Mouse (Mus musculus): ENCODE results near the gene Fam241a. TPM values are rescaled to one million over a fixed set of nuclear protein-coding genes. Genes with fewer than 3 reads are reported as not detected.

Fam241a gene
- polyA plus RNA-seq, 1 experiment from 2014 or later: 9.6 TPM

DNA sequence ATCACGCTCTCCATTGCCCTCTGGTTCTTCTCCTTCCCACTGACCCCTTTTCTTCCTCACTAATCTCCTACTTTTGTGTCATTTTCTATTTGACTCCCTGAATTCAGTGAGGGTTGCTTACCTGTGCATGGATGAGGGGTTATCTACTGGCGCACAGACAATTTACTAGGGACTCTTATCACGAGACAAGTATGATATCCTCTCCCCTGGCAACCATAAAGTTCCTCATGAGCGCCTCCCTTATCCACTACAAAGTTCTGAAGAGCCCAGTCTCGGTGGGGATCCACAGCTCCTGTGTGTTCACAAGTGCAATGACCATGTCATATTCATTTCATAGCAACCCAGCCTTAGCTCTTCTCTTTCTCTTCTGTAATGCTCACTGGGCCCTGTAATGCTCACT lies 46.2 kb downstream of the Fam241a start:
- DNase-seq (ENCODE audit: low spot score): no peak
- Histone ChIP-seq H3K27ac (ENCODE audit: low read depth, low read length) (no peak overlapping the region), H3K9me3 (replicated peaks; ENCODE audit: control insufficient read depth, low read length) (no peaks in the 10 kb centered on the region), H3K4me2 (ENCODE audit: low read length) (no peak overlapping the region), H3K36me3 (ENCODE audit: control insufficient read depth, insufficient read depth, low read length) (no peaks in the 10 kb centered on the region), H3K9ac (ENCODE audit: low read length) (no peak overlapping the region), H3K27me3 (replicated peaks; ENCODE audit: control insufficient read depth, insufficient read depth, low read length) (no peaks in the 10 kb centered on the region), H3K4me1 (ENCODE audit: control insufficient read depth, insufficient read depth, low read length) (peaks cover 6% of the 10 kb centered on the region), H3K4me3 (ENCODE audit: low read depth, low read length) (no peak overlapping the region)
- WGBS: 85% methylated on average over 5 of the region's 5 CpGs
- ATAC-seq: no peak

GRCm38 (mm10) chr3:127848088-127848808 lies 47.9 kb downstream of the Fam241a start:
- Histone ChIP-seq H3K36me3 (ENCODE audit: control insufficient read depth, insufficient read depth, low read length) (no peaks in the 10 kb centered on the region), H3K4me1 (ENCODE audit: control insufficient read depth, insufficient read depth, low read length) (no peaks in the 10 kb centered on the region), H3K27me3 (replicated peaks; ENCODE audit: control insufficient read depth, insufficient read depth, low read length) (no peaks in the 10 kb centered on the region), H3K9me3 (replicated peaks; ENCODE audit: control insufficient read depth, low read length) (no peaks in the 10 kb centered on the region), H3K4me2 (ENCODE audit: low read length) (no peak overlapping the region), H3K27ac (ENCODE audit: low read depth, low read length) (no peak overlapping the region), H3K9ac (ENCODE audit: low read length) (no peak overlapping the region), H3K4me3 (ENCODE audit: low read depth, low read length) (no peak overlapping the region)
- 75% methylated on average over 11 of the region's 11 CpGs for WGBS
- DNase-seq (ENCODE audit: low spot score): peak; percentile 65
- 0 out of 2 replicates have a peak, but pooled peaks have one; percentile 53 for ATAC-seq

DNA sequence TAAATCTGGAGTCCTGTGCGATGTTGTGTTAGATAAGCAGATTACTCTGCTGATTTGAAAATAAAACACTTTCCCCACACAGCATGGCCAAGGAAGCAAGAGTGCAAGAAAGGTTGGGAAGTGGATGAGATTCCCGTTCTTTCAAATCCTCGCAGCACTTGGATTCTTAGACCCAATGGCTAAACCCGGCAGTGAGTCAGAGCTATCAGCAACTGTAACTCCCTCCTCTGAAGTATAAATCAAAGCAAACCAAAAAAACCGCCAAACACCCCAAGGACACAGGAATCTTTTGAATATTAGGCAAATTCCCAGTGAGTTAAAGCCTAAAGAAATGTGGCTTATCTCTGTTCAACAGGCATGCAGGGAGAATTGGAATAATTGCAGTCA lies 52.2 kb downstream of the Fam241a start:
- no peaks in the 10 kb centered on the region for H3K36me3 ChIP-seq (ENCODE audit: control insufficient read depth, insufficient read depth, low read length)
- ATAC-seq: no peak
- no peak overlapping the region for H3K27ac ChIP-seq (ENCODE audit: low read depth, low read length)

GRCm38 (mm10) chr3:127843324-127843940 lies 52.7 kb downstream of the Fam241a start:
- DNase-seq (ENCODE audit: low spot score) (no peak), ATAC-seq (no peak)
- H3K36me3 ChIP-seq (ENCODE audit: control insufficient read depth, insufficient read depth, low read length): no peaks in the 10 kb centered on the region
- WGBS: 91% methylated on average over 2 of the region's 2 CpGs
- no peaks in the 10 kb centered on the region for H3K9me3 ChIP-seq (replicated peaks; ENCODE audit: control insufficient read depth, low read length)
- no peak overlapping the region for H3K4me3 ChIP-seq (ENCODE audit: low read depth, low read length)
- H3K4me2 ChIP-seq (ENCODE audit: low read length): no peak overlapping the region
- H3K27me3 ChIP-seq (replicated peaks; ENCODE audit: control insufficient read depth, insufficient read depth, low read length): no peaks in the 10 kb centered on the region
- H3K9ac ChIP-seq (ENCODE audit: low read length): no peak overlapping the region
- H3K27ac ChIP-seq (ENCODE audit: low read depth, low read length): no peak overlapping the region
- H3K4me1 ChIP-seq (ENCODE audit: control insufficient read depth, insufficient read depth, low read length): peaks cover 2% of the 10 kb centered on the region; the same call in 1 of the 2 replicates

More for the DNA sequence above, 52.2 kb downstream of the Fam241a start:
- DNase-seq (ENCODE audit: low spot score): no peak
- 87% methylated on average over 5 of the region's 5 CpGs for WGBS
- Histone ChIP-seq H3K4me3 (ENCODE audit: low read depth, low read length) (no peak overlapping the region), H3K4me1 (ENCODE audit: control insufficient read depth, insufficient read depth, low read length) (peaks cover 2% of the 10 kb centered on the region; the same call in 1 of the 2 replicates), H3K4me2 (ENCODE audit: low read length) (no peak overlapping the region), H3K9ac (ENCODE audit: low read length) (no peak overlapping the region), H3K27me3 (replicated peaks; ENCODE audit: control insufficient read depth, insufficient read depth, low read length) (no peaks in the 10 kb centered on the region), H3K9me3 (replicated peaks; ENCODE audit: control insufficient read depth, low read length) (no peaks in the 10 kb centered on the region)

- ATAC-seq: no peak
- peak; percentile 57 for DNase-seq (ENCODE audit: low spot score)
- H3K27me3 ChIP-seq (replicated peaks; ENCODE audit: control insufficient read depth, insufficient read depth, low read length): no peaks in the 10 kb centered on the region
- no peak overlapping the region for H3K27ac ChIP-seq (ENCODE audit: low read depth, low read length)
- no peak overlapping the region for H3K4me3 ChIP-seq (ENCODE audit: low read depth, low read length)
- H3K9ac ChIP-seq (ENCODE audit: low read length): no peak overlapping the region
- no peaks in the 10 kb centered on the region for H3K36me3 ChIP-seq (ENCODE audit: control insufficient read depth, insufficient read depth, low read length)
- WGBS: 23% methylated on average over 8 of the region's 8 CpGs
- H3K9me3 ChIP-seq (replicated peaks; ENCODE audit: control insufficient read depth, low read length): no peaks in the 10 kb centered on the region
- peaks cover 2% of the 10 kb centered on the region; the same call in 1 of the 2 replicates for H3K4me1 ChIP-seq (ENCODE audit: control insufficient read depth, insufficient read depth, low read length)
- no peak overlapping the region for H3K4me2 ChIP-seq (ENCODE audit: low read length)
These were observed 54.2 kb downstream of the Fam241a start for GRCm38 (mm10) chr3:127841926-127842325.

GRCm38 (mm10) chr3:127837972-127838644 lies 58.0 kb downstream of the Fam241a start:
- Histone ChIP-seq H3K27ac (ENCODE audit: low read depth, low read length) (peak overlapping the region; percentile 83), H3K4me2 (ENCODE audit: low read length) (peak overlapping the region; percentile 70), H3K27me3 (replicated peaks; ENCODE audit: control insufficient read depth, insufficient read depth, low read length) (no peaks in the 10 kb centered on the region), H3K4me1 (ENCODE audit: control insufficient read depth, insufficient read depth, low read length) (peaks cover 16% of the 10 kb centered on the region), H3K36me3 (ENCODE audit: control insufficient read depth, insufficient read depth, low read length) (peaks cover 3% of the 10 kb centered on the region; the same call in 1 of the 2 replicates), H3K4me3 (ENCODE audit: low read depth, low read length) (peak overlapping the region; percentile 89), H3K9ac (ENCODE audit: low read length) (peak overlapping the region; percentile 94), H3K9me3 (replicated peaks; ENCODE audit: control insufficient read depth, low read length) (no peaks in the 10 kb centered on the region)
- 33% methylated on average over 8 of the region's 8 CpGs for WGBS
- ATAC-seq (no peak; the same call in 1 of the 2 replicates), DNase-seq (ENCODE audit: low spot score) (no peak)

DNA sequence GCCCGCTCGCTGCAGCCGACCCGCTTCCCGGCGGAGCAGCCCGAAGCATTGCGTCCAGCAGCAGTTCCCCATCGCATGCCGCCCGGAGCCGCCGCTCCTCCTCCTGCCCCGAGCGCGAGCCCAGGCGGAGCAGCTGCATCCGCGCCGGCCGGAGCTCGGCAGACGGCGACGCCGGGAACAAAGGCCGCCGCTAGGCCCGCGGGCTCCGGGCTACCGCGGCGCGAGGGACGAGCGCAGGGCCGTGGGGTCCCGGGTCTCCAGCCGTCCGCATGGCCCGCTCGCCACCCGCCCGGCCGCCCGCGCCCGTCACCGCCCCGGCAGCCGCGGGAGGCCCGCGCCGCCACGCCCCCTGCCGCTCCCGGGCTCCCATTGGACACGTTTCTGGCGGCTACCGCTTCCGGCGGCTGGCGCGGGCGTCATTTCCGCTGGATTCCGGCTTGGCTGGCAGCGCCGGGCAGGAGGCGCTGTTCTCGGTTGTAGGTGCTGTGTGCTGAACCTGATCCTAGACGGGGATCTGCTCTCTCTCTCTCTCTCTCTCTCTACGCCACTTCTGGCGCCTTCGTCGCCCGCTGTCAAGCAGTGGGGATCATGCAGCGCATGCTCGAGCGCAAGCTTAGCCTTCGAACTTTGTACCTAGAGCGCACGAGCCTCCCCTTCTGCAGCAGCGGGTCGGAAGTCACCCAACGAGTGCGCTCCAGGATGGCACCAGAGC lies 58.8 kb downstream of the Fam241a start, which contains the start of gene Ap1ar:
Gene Ap1ar, minus strand, starts transcription at position 370 of the 712 bp plus-strand sequence.
- peaks cover 3% of the 10 kb centered on the region; the same call in 1 of the 2 replicates for H3K36me3 ChIP-seq (ENCODE audit: control insufficient read depth, insufficient read depth, low read length)
- under 1% methylated on average over 72 of the region's 89 CpGs for WGBS
- H3K4me3 ChIP-seq (ENCODE audit: low read depth, low read length): peak within 1 kb of the TSS; percentile 89
- no peaks in the 10 kb centered on the region for H3K9me3 ChIP-seq (replicated peaks; ENCODE audit: control insufficient read depth, low read length)
- H3K27ac ChIP-seq (ENCODE audit: low read depth, low read length): peak within 1 kb of the TSS; percentile 83
- peak within 1 kb of the TSS; percentile 93 for H3K4me2 ChIP-seq (ENCODE audit: low read length)
- peak; percentile 98 for DNase-seq (ENCODE audit: low spot score)
- H3K9ac ChIP-seq (ENCODE audit: low read length): peak within 1 kb of the TSS; percentile 94
- peak; percentile 99 for ATAC-seq
- no peaks in the 10 kb centered on the region for H3K27me3 ChIP-seq (replicated peaks; ENCODE audit: control insufficient read depth, insufficient read depth, low read length)
- peaks cover 16% of the 10 kb centered on the region for H3K4me1 ChIP-seq (ENCODE audit: control insufficient read depth, insufficient read depth, low read length)

- 0% methylated on average over 17 of the region's 17 CpGs for WGBS
- peak overlapping the region; percentile 93 for H3K4me2 ChIP-seq (ENCODE audit: low read length)
- H3K4me1 ChIP-seq (ENCODE audit: control insufficient read depth, insufficient read depth, low read length): peaks cover 16% of the 10 kb centered on the region
- H3K27me3 ChIP-seq (replicated peaks; ENCODE audit: control insufficient read depth, insufficient read depth, low read length): no peaks in the 10 kb centered on the region
- H3K36me3 ChIP-seq (ENCODE audit: control insufficient read depth, insufficient read depth, low read length): peaks cover 3% of the 10 kb centered on the region; the same call in 1 of the 2 replicates
- no peaks in the 10 kb centered on the region for H3K9me3 ChIP-seq (replicated peaks; ENCODE audit: control insufficient read depth, low read length)
- ATAC-seq: no peak
- peak; percentile 5 for DNase-seq (ENCODE audit: low spot score)
- peak overlapping the region; percentile 89 for H3K4me3 ChIP-seq (ENCODE audit: low read depth, low read length)
- peak overlapping the region; percentile 83 for H3K27ac ChIP-seq (ENCODE audit: low read depth, low read length)
- peak overlapping the region; percentile 94 for H3K9ac ChIP-seq (ENCODE audit: low read length)
These were observed 59.3 kb downstream of the Fam241a start for GRCm38 (mm10) chr3:127836798-127837153.

All from forebrain, embryonic 14.5 days (tissue).